Mouse (Mus musculus): ENCODE measurements at regions not wholly inside any gene's neighbourhood (a gene's known extent, or its start where the extent isn't known, plus 50 kb on each side); places are given as distances from the start of the nearest gene placed in this dataset.

DNA sequence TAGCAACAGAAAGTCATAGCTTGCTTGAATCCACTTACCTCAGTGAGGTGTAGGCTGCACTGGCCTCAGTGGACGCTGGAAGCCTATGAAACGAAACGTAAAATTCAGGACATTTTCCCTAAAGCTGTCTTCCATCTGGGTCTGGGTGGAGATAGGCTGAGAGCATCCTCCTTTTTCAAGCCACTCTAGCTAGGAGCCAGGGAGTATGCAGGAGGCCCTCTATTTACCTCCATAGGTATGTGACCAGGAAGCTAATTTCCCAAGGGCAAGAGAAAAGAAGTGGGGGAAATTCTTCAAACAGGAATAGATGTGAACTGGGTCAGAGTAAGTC lies 95.9 kb upstream of the Tmem45b start:
- no peak for TF ChIP-seq EP300 (IDR thresholded peaks at IDR 0.05; ENCODE audit: low read depth)
- TF ChIP-seq CTCF (IDR thresholded peaks at IDR 0.05; ENCODE audit: low read depth) = no peak
